Mouse (Mus musculus): ENCODE measurements at regions not wholly inside any gene's neighbourhood (a gene's known extent, or its start where the extent isn't known, plus 50 kb on each side); places are given as distances from the start of the nearest gene placed in this dataset.
A peak's percentile ranks its signal among the peaks of the same experiment; 100 is the strongest.
"Not testable (repeated sequence)": the region's sequence is repeated elsewhere in the genome, so short reads cannot be mapped to it uniquely, and the experiment has no call there.

GRCm38 (mm10) chr15:52406156-52406885 is 1478.4 kb upstream of the Gm7489 start:
- no peak for DNase-seq

GRCm38 (mm10) chr15:52412869-52413771 is 1471.6 kb upstream of the Gm7489 start:
- DNase-seq: no peak

DNA sequence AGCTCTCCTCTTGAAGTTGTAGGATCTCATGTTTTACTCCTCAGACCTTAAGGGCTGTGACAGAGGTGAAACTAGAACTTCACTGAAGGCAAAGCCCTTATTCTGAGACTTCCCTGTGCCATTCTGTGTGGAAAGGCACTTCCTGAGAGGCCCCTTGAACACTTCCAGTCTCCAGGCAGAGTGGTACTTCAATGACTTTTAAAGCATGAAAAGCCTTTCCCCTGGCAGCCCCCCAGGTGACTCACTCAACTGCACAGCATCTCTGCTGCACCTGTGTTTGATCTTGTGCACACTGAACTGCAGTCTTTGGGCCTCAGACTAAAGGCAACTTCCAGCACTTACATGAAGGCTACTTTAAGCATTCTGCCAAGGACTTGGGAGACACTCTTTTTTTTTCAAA is 1458.7 kb upstream of the Gm7489 start:
- no peak for DNase-seq

- no peak for DNase-seq
Measured at GRCm38 (mm10) chr15:52430491-52431158, 1454.1 kb upstream of the Gm7489 start.

- DNase-seq: no peak
Measured at GRCm38 (mm10) chr15:52433639-52434038, 1451.1 kb upstream of the Gm7489 start.

GRCm38 (mm10) chr15:52438403-52438802 is 1446.3 kb upstream of the Gm7489 start:
- DNase-seq: no peak

- peak; percentile 73 for DNase-seq
Measured at GRCm38 (mm10) chr15:52458782-52459181, 1425.9 kb upstream of the Gm7489 start.

DNA sequence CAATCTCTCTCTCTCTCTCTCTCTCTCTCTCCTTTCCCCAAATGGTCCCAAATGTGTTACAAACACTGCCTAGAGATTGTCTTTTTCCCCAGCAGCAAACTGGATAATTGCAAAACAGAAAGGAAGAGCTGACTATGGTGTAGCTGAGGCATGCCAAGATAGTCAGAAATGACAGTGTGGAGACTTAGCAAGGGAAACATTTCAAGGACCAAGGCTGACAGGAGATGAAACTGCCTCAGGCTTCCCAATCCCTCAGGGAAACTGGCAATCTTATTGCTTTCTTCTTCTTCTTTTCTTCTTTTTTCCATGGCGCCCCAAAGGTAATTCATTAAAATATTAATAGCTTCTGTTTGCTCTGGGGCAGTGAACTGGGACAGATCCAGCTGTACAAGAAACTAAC is 1425.4 kb upstream of the Gm7489 start:
- DNase-seq: no peak

- DNase-seq: no peak
Measured at GRCm38 (mm10) chr15:52464226-52465138, 1420.2 kb upstream of the Gm7489 start.

GRCm38 (mm10) chr15:52478124-52478523 is 1406.6 kb upstream of the Gm7489 start:
- not testable (repeated sequence) for DNase-seq

DNA sequence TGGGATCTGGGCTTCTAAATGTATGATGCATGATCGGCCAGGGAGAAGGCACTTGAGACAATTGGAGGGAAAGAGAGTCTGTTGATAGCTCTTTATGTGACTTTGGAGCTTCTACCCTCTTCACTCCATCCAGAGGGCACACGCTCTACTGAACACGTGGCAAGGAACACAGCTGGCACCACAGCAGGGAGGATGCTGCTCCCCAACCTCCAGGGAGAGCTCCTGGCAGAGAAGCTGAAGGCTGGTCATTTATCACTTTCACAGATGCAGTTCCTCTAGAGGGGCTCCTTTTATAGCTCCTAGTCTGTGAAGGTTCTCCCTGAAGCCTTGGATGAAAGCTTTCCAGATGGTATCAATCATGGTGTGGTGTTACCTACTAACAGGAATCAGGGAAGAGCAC is 1403.9 kb upstream of the Gm7489 start:
- DNase-seq: no peak

GRCm38 (mm10) chr15:52483598-52484165 is 1401.0 kb upstream of the Gm7489 start:
- DNase-seq: no peak

DNA sequence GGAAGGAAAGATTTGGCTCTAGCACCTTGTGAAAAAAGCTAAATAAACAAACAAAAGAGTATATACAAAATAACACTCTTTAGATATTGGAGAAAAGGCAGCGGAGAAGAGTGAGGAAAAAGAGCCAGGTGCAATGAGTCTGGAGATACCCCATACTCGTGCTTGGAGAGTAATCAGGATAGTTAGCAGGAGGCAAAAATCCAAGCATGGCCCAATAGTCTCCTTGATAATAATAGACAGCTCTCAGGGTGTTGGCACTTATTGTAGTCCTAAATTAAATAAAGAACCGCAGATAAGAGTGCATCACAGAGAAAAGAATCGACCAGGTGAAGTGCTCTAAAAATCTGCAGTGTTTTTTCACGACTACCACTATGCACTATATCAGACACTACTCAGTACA is 1400.4 kb upstream of the Gm7489 start:
- no peak for DNase-seq

GRCm38 (mm10) chr15:52505278-52505831 is 1379.4 kb upstream of the Gm7489 start:
- DNase-seq: no peak

GRCm38 (mm10) chr15:52506930-52507329 is 1377.8 kb upstream of the Gm7489 start:
- peak; percentile 70 for DNase-seq

DNA sequence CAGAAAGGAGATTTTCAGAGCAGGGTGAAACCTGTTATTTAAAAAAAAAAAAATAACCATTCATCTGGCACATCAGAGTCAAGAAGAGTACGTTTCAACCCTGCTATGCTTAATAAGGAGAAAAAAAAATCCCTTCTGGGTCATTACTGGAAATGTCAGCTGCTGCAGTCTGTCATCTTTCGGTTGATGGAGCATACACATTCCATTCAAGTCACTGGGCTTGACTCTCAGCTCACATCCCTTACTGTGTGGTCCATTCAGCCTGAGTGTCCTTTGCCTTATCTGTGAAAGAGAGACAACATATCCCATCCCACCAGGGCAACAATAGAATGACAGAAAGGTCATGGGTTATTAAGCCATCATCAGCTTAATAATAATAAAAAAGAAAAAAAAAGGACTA is 1376.1 kb upstream of the Gm7489 start:
- DNase-seq: no peak

DNA sequence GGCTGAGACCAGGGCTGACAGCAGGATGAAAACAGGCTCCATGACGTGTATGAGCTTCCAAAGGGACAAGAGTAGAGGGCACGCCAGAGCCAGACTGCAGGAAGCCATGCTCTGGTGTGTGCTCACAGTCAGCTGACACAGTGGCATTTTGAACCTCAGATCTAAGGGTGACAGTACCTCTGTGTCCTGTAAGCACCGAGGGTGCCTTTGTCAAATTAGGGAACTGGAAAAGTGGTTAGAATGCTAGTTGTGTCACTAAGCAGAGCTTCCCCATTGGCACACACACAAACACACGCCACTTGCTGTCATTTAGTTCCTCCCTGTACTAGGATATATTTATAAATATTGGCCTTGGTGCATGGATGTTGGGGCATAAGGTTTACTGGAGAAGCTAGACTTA is 1374.6 kb upstream of the Gm7489 start:
- DNase-seq: no peak

DNA sequence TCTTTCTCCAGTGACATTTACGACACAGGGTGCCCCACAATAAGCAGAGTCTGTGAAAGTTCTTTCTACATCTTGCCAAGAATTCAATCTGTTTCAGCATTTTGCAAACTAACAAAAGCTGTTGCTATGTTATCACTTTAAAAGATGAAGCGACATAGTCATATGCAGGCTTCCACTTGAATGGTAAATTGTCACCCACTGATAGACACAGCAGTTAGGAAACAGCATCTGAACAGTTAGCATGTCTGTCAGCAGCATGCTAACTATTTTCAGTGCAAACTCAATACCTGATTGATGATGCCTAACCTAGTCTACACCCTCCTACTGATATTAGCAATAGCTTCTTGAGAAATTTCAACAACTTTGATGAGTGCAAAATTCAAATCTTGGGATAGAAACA is 1348.1 kb upstream of the Gm7489 start:
- DNase-seq: no peak

DNA sequence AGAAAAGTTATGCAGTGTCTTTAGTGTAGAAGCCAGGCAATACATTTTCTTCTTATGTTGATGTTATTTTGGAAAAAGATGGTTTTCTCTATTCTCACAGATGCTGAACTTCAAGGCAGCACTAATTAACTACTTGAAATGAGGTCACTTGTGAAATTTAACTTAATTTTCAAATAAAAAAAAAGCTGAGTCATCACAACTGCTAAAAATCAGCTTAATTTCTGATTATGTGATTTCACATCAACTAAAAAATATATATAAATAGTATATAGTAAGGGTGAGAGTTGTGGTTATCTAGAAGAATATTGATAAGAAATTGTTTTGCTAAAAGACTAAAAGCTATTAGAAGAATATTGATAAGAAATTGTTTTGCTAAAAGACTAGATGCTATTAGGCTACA is 1326.0 kb upstream of the Gm7489 start:
- no peak for DNase-seq

- no peak for DNase-seq
Measured at GRCm38 (mm10) chr15:52564078-52564477, 1320.6 kb upstream of the Gm7489 start.

DNA sequence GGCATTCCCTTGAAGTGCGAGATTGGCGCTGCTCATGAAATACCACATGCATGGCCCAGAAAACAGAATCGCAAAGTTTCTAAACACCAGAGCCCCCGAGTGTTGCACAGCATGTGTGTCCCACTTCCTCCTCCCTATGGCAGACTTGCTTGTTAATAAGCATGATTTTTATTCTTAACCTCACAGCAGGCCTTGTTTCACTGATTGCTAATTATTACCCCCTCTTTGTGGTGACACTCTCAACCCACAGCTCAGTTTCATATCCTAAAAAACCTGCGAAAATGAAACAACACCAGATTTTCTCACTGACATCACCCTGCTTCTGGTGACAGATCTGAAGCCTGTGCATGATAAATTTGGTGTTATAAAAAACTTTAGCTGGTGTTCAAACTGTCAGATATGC is 1319.3 kb upstream of the Gm7489 start:
- no peak for DNase-seq

GRCm38 (mm10) chr15:52570256-52570655 is 1314.5 kb upstream of the Gm7489 start:
- no peak for DNase-seq

All from thymus, postnatal 4 days (tissue).